Mouse (Mus musculus): ENCODE data around the gene Zfp868. TPM values are rescaled to one million over a fixed set of nuclear protein-coding genes. Genes with fewer than 3 reads are reported as not detected.
"Not testable (repeated sequence)": the region's sequence is repeated elsewhere in the genome, so short reads cannot be mapped to it uniquely, and the experiment has no call there.

The Zfp868 gene
- polyA plus RNA-seq (2012; rRNA removed), result 12.6 and 15.7 TPM in 2 replicates

DNA sequence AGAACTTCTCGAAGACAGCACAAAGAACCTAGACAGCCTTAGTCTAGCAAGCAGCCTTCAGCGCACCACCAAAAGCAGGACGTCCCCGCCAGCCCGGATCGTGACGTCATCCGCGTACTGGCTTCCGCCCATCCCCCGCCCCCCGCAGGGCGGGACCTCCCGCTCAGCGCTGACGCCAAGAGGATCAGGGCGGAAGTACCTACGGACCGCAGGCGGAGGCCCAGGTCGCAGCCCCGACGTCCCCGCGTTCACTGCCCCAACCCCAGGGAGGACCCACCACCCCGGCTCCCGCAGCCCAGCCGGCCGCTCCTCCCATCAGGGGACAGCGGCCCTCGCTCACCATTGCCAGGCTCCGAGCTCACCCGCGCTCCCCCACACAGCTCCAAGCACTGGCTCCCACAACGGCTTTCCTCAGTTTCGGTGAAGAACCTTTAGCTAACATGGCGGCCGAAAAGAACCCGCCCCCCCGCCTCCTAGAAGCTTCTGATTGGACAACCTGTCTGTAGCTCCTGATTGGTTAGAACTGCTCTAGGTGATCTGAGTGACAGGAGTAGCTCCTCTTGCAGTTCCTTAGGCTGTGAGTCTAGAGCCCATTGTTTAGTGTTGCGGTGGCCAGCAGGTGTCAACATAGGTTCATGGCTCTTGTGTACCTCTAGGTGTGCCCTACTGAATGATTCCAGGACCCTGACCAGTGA lies at the start of gene Zfp868:
Zfp868 (minus strand) TSS at position 454 of the 695 bp plus-strand sequence.
- DNase-seq (ENCODE audit: extremely low spot score in 1 of 2, low spot score in 1 of 2), result peak; percentile 92 to 98

DNA sequence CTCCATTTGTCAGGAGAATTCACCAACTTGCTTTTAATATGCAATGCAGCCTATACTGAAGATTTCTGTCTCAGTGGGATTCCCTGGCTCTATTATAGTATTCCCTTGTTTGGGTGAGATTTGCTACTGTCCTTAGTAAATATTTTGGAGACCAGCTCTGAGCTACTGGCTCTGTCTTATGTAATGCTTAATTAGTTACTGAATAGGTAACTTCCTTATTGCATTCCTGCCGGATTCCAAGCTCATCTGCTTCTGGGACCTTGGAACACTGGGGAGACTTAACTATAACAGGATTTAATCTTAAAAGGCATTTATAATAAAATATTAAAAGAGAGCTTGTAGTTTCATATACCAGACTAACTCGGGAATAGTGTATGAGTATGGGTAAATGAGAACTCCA lies 39.7 kb upstream of the Zfp868 start:
- DNase-seq (ENCODE audit: extremely low spot score in 1 of 2, low spot score in 1 of 2), result not testable (repeated sequence)

DNA sequence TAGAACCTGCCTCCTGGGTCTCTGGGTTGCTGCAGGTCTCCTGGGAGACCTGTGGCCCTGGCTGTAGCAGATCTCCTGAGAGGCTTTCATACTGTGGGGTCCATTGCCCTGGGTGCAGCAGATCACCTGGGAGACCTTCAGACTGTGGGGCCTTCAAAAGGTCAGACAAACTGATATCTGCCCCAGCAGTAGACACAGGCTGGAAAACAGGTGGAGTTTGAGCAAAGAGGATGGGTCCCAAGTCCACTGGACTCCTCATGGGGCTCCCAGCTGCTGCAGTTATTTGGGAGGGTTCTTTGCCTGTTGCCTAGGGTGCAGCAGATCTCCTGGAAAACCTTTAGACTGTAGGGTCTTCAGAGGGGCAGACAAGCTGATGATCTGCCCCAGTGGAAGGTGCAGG lies 35.9 kb upstream of the Zfp868 start:
- DNase-seq (ENCODE audit: extremely low spot score in 1 of 2, low spot score in 1 of 2), result no peak

DNA sequence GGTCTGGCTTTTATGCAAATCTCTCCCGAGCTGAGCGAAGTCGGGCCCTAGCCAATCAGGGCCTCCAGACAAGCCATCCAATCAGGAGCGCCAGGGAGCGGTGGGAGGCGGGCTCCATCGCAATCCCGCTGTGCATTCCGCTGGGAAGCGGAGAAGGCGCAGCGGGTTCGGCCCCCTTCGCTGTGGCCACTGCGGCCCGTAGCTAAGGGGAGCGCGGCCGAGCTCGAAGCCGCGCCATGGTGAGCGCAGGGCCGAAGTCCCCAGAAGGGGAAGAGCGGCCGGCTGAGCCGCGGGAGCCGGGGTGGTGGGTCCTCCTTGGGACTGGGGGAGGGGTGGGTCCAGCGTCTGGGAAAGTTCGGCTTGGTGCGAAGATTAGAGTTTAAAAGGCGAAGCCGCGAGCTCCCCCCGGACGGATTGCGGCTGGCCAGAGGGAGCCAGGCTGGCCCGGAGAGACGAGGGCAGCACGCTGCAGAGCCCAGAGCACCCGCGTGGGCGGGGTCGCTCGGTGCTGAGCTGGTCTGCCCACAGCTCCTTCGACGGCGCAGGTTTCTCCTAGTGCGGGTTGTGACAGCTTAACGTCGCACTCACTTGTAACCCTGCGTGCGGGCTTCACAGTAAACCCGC lies 29.1 kb upstream of the Zfp868 start, which contains the start of gene Zfp964:
Zfp964 (plus strand) TSS at position 122 of the 624 bp plus-strand sequence.
- DNase-seq (ENCODE audit: extremely low spot score in 1 of 2, low spot score in 1 of 2), result peak; percentile 86 to 96

DNA sequence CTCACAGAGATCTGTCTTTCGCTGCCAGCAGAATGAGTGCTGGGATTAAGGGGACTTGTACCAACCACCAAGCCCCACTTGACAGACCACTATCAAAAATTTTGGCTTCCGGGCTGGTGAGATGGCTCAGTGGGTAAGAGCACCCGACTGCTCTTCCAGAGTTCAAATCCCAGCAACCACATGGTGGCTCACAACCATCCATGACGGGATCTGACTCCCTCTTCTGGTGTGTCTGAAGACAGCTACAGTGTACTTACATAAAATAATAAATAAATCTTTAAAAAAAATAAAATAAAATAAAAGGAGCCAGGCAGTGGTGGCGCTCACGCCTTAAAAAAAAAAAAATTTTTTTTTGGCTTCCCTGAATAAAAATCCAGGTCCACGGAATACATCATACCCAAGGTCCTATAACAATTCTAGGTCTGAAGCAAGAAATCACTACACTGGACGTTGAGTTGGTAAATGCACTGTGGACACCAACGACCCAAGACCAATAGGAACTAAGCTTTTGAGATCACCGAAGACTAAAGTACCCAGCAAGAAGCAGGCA lies 28.5 kb upstream of the Zfp868 start:
- no peak for DNase-seq (ENCODE audit: extremely low spot score in 1 of 2, low spot score in 1 of 2)

DNA sequence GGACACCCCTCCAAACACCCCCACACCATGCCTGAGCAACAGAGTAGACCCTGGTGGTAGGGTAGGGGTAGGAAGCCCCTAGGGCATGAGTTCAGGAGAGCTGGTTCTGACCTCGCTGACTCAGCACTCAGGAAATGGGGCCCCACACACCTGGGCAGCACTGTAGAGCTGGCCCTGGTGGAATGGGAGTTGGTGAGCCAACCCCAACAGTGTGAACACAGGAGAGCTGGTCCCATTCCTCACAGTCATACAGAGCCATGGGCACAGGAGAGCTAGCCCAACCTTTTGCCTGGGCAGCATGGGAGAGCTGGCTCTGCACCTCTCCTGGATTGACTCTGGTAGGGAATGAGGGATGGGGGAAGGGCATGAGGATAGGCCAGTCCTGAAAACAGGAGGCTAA lies 7.3 kb downstream of the Zfp868 start:
- no peak for DNase-seq (ENCODE audit: extremely low spot score in 1 of 2, low spot score in 1 of 2)

DNA sequence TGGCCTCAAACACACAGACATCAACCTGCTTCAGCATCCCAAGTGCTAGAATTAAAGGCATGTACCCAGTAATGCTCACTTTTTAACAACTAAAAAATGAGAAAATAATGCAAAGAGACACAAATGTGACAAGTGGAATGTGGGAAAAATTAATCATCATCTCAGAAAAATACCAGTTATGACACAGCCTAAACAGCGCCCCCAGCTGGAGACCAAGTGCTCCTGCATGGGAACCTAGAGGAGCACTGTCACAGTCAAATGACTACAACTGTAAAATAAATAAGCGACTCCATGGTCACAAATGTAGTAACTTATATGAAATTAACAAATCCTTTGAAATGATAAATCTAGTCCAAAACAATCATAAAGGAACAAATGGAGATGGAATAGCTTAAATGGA lies 10.7 kb downstream of the Zfp868 start:
- DNase-seq (ENCODE audit: extremely low spot score in 1 of 2, low spot score in 1 of 2), result no peak

DNA sequence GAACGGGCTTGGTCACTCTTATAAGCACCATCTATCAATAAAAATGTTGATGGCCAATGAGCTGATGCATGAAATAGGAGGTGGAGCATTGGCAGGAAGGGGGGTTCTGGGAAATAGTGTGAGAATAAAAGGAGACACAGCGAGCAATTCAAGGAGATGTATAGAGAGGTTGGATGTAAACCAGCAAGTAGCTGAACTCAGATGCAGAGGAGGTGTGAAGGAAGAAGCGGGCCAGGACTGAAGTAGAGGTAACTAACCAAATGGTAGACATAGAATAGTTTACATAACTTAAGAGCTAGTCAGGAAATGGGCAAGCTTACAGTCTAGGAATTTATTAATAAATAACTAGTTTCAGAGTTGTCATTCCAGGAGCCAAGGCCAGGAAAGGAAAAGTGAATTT lies 27.8 kb downstream of the Zfp868 start:
- not testable (repeated sequence) for DNase-seq (ENCODE audit: extremely low spot score in 1 of 2, low spot score in 1 of 2)

DNA sequence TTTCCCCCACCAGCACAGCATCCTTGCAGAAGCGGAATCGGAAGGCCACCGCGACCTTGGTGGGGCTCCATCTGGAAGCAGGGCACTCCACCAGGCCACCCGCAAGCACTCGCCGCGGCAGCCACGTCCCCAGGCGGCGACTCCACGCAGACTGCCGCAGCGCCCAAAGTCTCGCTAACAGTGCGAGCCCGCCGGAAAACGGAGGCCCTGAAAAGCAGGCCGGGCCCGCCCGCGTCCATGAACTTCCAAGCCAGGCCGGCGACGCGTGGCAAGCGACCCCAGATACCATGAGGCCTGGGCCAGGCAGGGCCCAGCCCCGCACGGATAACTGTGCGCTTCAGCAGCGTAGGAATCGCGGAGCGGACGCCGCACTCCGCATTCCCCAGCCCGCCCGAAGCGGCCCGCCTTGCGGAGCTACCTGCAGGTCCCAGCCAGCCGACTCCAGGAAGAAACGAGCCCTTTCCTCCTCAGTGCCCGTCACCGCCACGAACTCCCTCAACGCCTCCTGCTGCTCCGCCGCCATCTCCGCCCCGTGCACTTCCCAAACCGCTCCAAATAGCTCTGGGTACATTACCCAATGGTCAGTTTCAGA lies 40.6 kb downstream of the Zfp868 start:
- DNase-seq (ENCODE audit: extremely low spot score in 1 of 2, low spot score in 1 of 2), result peak in 1 of 2 experiments; percentile 44

DNA sequence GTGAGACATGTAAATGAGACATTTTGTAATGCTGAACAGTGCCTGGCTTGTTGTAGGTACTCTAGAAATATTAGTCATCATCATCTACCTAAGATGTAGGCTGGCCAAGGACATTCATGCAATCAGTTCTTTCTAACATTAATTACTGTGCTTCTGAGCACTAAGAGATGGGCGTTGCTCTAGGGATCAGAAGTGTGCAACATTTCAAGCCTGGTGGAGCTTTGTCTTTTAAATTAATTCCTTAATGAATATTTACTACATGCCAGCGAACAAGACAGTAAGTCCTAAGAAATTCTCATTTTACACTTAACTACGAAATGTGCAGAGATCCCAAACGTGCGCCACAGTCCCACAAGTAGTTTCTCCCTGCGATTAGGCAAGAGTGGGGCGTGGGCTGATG lies 41.1 kb downstream of the Zfp868 start:
- DNase-seq (ENCODE audit: extremely low spot score in 1 of 2, low spot score in 1 of 2), result peak in 1 of 2 experiments; percentile 21

Other genes with a start within 250 kb of the Zfp868 start
- 0.15 and 0.16 TPM in 2 replicates for gene Gm9495, start 172.0 kb downstream of the Zfp868 start, polyA plus RNA-seq (2012; rRNA removed)
- 0.04 TPM in 1 of 2 replicates, not detected in the other for gene Gm7697, start 102.6 kb downstream of the Zfp868 start, polyA plus RNA-seq (2012; rRNA removed)
- 2.7 and 2.9 TPM in 2 replicates for gene Zfp964, start 28.9 kb upstream of the Zfp868 start, polyA plus RNA-seq (2012; rRNA removed)
- gene Zfp869, start 85.2 kb upstream of the Zfp868 start, polyA plus RNA-seq (2012; rRNA removed), result 20.2 and 20.4 TPM in 2 replicates
- gene Zfp963, start 124.4 kb upstream of the Zfp868 start, polyA plus RNA-seq (2012; rRNA removed), result 6.9 and 7.4 TPM in 2 replicates
- gene Gm20422, start 149.3 kb upstream of the Zfp868 start, polyA plus RNA-seq (2012; rRNA removed), result 0.92 TPM in 1 of 2 replicates, not detected in the other
- 50.6 and 51.6 TPM in 2 replicates for gene Atp13a1, start 165.6 kb upstream of the Zfp868 start, polyA plus RNA-seq (2012; rRNA removed)
- gene Zfp866, start 165.6 kb upstream of the Zfp868 start, polyA plus RNA-seq (2012; rRNA removed), result 22.4 and 23.2 TPM in 2 replicates
- 14.3 and 16.9 TPM in 2 replicates for gene Gmip, start 183.1 kb upstream of the Zfp868 start, polyA plus RNA-seq (2012; rRNA removed)
- 0.76 and 0.86 TPM in 2 replicates for gene Lpar2, start 196.9 kb upstream of the Zfp868 start, polyA plus RNA-seq (2012; rRNA removed)
- gene Pbx4, start 206.9 kb upstream of the Zfp868 start, polyA plus RNA-seq (2012; rRNA removed), result 40.0 and 45.6 TPM in 2 replicates

Measured in frontal cortex, adult 2 months (tissue).